Mouse (Mus musculus) forebrain, embryonic 10.5 days (tissue): ENCODE measurements at regions not wholly inside any gene's neighbourhood (a gene's known extent, or its start where the extent isn't known, plus 50 kb on each side); places are given as distances from the start of the nearest gene placed in this dataset.

ENCODE experiments used
- DNase-seq: peaks from one replicate; pipeline ENCODE4 v3.0.0-alpha.2; 2017; ENCODE audit warnings: low spot score; ENCODE audit errors: extremely low spot score
- H3K27ac ChIP-seq: fragments of 300-500 bp; sonication (generic); 2 replicates; pipeline ENCODE4 v1.5.1; 2016; ENCODE audit warnings: mild to moderate bottlenecking
- H3K27me3 ChIP-seq: fragments of 300-500 bp; sonication (generic); 2 replicates; pipeline ENCODE4 v1.6.1; 2016; ENCODE audit warnings: mild to moderate bottlenecking; ENCODE audit not compliant: poor library complexity, severe bottlenecking
- H3K36me3 ChIP-seq: fragments of 300-500 bp; sonication (generic); replicated peaks from 2 replicates; pipeline ENCODE4 v1.6.1; 2016; ENCODE audit warnings: mild to moderate bottlenecking, moderate library complexity
- H3K4me1 ChIP-seq: fragments of 300-500 bp; sonication (generic); 2 replicates; pipeline ENCODE4 v1.6.1; 2016
- H3K4me3 ChIP-seq: fragments of 300-500 bp; sonication (generic); 2 replicates; pipeline ENCODE4 v1.5.1; 2016; ENCODE audit warnings: mild to moderate bottlenecking, moderate library complexity
- H3K9me3 ChIP-seq: fragments of 300-500 bp; sonication (generic); 2 replicates; pipeline ENCODE4 v1.6.1; 2016; ENCODE audit warnings: mild to moderate bottlenecking, moderate library complexity
- WGBS: fragments of 180-500 bp; shearing (Covaris S2); methylation state at CpG from one replicate; pipeline ENCODE4 v1.1.7; 2016; 5-methylcytosine and 5-hydroxymethylcytosine counted together

DNA sequence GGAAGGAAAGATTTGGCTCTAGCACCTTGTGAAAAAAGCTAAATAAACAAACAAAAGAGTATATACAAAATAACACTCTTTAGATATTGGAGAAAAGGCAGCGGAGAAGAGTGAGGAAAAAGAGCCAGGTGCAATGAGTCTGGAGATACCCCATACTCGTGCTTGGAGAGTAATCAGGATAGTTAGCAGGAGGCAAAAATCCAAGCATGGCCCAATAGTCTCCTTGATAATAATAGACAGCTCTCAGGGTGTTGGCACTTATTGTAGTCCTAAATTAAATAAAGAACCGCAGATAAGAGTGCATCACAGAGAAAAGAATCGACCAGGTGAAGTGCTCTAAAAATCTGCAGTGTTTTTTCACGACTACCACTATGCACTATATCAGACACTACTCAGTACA, 1400.4 kb upstream of the Gm7489 start:
- DNase-seq, result no peak
- H3K27ac ChIP-seq, result no peak overlapping the region
- H3K4me1 ChIP-seq, result no peaks in the 10 kb centered on the region
- H3K4me3 ChIP-seq, result no peak overlapping the region
- WGBS, result 86% methylated on average over 5 of the region's 5 CpGs
- no peaks in the 10 kb centered on the region for H3K27me3 ChIP-seq
- no peaks in the 10 kb centered on the region for H3K9me3 ChIP-seq
- no peaks in the 10 kb centered on the region for H3K36me3 ChIP-seq

DNA sequence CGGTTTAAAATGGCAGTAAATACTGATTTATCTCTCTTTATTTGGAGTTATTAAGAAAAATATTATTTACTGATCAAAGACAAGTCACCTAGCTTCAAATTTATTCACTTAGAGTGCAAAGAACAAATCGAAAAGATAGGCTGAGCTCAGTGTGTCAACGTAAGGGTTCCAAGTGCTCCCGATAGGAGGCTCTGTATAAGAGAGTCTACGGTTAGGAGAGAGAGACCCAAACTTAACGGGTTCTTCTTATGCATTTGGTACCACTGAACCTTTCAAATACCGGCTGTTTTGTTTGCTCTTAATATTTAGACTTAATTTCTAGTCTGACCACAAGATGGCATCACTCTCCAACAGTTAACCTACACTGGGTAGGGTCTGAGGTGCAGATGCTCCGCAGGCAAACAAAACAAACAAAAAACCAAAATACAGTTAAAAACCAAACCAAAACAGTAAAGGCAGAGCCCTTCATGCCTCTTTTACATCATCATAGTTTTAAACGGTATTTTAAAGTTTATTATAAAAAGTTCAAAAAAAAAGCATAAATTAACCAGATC, 1379.4 kb upstream of the Gm7489 start:
- no peak for DNase-seq
- Histone ChIP-seq H3K4me3 (no peak overlapping the region), H3K9me3 (no peaks in the 10 kb centered on the region), H3K27ac (no peak overlapping the region), H3K27me3 (no peaks in the 10 kb centered on the region), H3K36me3 (no peaks in the 10 kb centered on the region), H3K4me1 (no peaks in the 10 kb centered on the region)
- 36% methylated on average over 9 of the region's 9 CpGs for WGBS

DNA sequence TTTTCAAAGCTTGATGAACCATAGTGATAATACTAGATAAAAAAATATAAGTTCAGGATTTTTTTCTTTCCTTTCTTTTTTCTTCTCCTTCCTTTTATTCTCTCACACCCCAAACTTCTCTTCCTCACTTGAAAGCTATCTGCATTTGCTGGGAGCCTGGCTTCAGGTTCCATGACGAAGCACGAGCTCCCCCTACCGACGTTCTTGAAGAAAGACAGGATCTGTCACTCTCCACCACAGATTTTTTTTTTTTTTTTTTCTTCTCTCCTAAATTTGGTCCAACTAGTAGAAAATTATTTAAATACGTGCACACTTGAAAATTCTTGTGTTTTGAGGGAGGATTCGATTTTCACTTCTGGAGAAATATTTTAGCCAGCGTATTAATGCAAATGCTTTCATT, 1377.8 kb upstream of the Gm7489 start:
- Histone ChIP-seq H3K36me3 (no peaks in the 10 kb centered on the region), H3K27me3 (no peaks in the 10 kb centered on the region), H3K27ac (no peak overlapping the region), H3K4me3 (no peak overlapping the region), H3K4me1 (no peaks in the 10 kb centered on the region), H3K9me3 (no peaks in the 10 kb centered on the region)
- 4% methylated on average over 7 of the region's 7 CpGs for WGBS
- DNase-seq, result peak; percentile 37

DNA sequence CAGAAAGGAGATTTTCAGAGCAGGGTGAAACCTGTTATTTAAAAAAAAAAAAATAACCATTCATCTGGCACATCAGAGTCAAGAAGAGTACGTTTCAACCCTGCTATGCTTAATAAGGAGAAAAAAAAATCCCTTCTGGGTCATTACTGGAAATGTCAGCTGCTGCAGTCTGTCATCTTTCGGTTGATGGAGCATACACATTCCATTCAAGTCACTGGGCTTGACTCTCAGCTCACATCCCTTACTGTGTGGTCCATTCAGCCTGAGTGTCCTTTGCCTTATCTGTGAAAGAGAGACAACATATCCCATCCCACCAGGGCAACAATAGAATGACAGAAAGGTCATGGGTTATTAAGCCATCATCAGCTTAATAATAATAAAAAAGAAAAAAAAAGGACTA, 1376.1 kb upstream of the Gm7489 start:
- Histone ChIP-seq H3K9me3 (no peaks in the 10 kb centered on the region), H3K4me1 (no peaks in the 10 kb centered on the region), H3K36me3 (no peaks in the 10 kb centered on the region), H3K4me3 (no peak overlapping the region), H3K27me3 (no peaks in the 10 kb centered on the region), H3K27ac (no peak overlapping the region)
- WGBS, result 86% methylated on average over 2 of the region's 2 CpGs
- no peak for DNase-seq

DNA sequence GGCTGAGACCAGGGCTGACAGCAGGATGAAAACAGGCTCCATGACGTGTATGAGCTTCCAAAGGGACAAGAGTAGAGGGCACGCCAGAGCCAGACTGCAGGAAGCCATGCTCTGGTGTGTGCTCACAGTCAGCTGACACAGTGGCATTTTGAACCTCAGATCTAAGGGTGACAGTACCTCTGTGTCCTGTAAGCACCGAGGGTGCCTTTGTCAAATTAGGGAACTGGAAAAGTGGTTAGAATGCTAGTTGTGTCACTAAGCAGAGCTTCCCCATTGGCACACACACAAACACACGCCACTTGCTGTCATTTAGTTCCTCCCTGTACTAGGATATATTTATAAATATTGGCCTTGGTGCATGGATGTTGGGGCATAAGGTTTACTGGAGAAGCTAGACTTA, 1374.6 kb upstream of the Gm7489 start:
- WGBS, result 85% methylated on average over 4 of the region's 4 CpGs

DNA sequence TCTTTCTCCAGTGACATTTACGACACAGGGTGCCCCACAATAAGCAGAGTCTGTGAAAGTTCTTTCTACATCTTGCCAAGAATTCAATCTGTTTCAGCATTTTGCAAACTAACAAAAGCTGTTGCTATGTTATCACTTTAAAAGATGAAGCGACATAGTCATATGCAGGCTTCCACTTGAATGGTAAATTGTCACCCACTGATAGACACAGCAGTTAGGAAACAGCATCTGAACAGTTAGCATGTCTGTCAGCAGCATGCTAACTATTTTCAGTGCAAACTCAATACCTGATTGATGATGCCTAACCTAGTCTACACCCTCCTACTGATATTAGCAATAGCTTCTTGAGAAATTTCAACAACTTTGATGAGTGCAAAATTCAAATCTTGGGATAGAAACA, 1348.1 kb upstream of the Gm7489 start:
- Histone ChIP-seq H3K9me3 (no peaks in the 10 kb centered on the region), H3K4me3 (no peak overlapping the region), H3K27ac (no peak overlapping the region), H3K4me1 (no peaks in the 10 kb centered on the region), H3K27me3 (no peaks in the 10 kb centered on the region), H3K36me3 (no peaks in the 10 kb centered on the region)
- 88% methylated on average over 2 of the region's 2 CpGs for WGBS
- DNase-seq, result no peak

More for the DNA sequence above, 1374.6 kb upstream of the Gm7489 start:
- H3K36me3 ChIP-seq, result no peaks in the 10 kb centered on the region
- no peaks in the 10 kb centered on the region for H3K9me3 ChIP-seq
- no peaks in the 10 kb centered on the region for H3K4me1 ChIP-seq
- H3K27ac ChIP-seq, result no peak overlapping the region
- DNase-seq, result no peak
- H3K27me3 ChIP-seq, result no peaks in the 10 kb centered on the region
- no peak overlapping the region for H3K4me3 ChIP-seq

DNA sequence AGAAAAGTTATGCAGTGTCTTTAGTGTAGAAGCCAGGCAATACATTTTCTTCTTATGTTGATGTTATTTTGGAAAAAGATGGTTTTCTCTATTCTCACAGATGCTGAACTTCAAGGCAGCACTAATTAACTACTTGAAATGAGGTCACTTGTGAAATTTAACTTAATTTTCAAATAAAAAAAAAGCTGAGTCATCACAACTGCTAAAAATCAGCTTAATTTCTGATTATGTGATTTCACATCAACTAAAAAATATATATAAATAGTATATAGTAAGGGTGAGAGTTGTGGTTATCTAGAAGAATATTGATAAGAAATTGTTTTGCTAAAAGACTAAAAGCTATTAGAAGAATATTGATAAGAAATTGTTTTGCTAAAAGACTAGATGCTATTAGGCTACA, 1326.0 kb upstream of the Gm7489 start:
- no peak for DNase-seq
- Histone ChIP-seq H3K4me3 (no peak overlapping the region), H3K36me3 (no peaks in the 10 kb centered on the region)

DNA sequence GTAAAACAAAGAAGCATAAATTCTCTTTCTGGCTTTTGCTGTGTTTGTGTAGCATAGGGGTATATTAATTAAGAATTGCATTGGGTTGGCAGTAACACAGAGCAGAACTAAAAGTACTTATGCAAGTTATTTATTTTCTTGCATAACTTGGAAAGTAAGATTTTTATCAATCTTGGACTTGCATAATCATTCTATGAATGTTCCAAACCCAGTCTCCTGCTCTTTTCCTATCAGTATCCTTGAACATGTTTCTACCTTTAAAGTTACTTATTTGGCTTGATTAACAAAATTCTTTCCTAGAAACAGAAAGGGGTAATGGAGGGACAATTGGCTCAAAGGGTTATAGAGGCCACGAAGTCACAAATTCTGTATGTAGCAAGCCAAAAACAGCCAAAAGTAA, 1320.6 kb upstream of the Gm7489 start:
- Histone ChIP-seq H3K4me3 (no peak overlapping the region), H3K27ac (no peak overlapping the region), H3K4me1 (no peaks in the 10 kb centered on the region), H3K36me3 (no peaks in the 10 kb centered on the region), H3K27me3 (no peaks in the 10 kb centered on the region), H3K9me3 (no peaks in the 10 kb centered on the region)
- no peak for DNase-seq
- WGBS, result 96% methylated on average over 1 of the region's 1 CpGs

More for the DNA sequence above, 1326.0 kb upstream of the Gm7489 start:
- H3K9me3 ChIP-seq, result no peaks in the 10 kb centered on the region
- H3K4me1 ChIP-seq, result no peaks in the 10 kb centered on the region
- no peaks in the 10 kb centered on the region for H3K27me3 ChIP-seq
- H3K27ac ChIP-seq, result no peak overlapping the region

DNA sequence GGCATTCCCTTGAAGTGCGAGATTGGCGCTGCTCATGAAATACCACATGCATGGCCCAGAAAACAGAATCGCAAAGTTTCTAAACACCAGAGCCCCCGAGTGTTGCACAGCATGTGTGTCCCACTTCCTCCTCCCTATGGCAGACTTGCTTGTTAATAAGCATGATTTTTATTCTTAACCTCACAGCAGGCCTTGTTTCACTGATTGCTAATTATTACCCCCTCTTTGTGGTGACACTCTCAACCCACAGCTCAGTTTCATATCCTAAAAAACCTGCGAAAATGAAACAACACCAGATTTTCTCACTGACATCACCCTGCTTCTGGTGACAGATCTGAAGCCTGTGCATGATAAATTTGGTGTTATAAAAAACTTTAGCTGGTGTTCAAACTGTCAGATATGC, 1319.3 kb upstream of the Gm7489 start:
- Histone ChIP-seq H3K27me3 (no peaks in the 10 kb centered on the region), H3K4me3 (no peak overlapping the region), H3K4me1 (no peaks in the 10 kb centered on the region), H3K27ac (no peak overlapping the region), H3K36me3 (no peaks in the 10 kb centered on the region), H3K9me3 (no peaks in the 10 kb centered on the region)
- DNase-seq, result no peak
- 84% methylated on average over 5 of the region's 5 CpGs for WGBS

DNA sequence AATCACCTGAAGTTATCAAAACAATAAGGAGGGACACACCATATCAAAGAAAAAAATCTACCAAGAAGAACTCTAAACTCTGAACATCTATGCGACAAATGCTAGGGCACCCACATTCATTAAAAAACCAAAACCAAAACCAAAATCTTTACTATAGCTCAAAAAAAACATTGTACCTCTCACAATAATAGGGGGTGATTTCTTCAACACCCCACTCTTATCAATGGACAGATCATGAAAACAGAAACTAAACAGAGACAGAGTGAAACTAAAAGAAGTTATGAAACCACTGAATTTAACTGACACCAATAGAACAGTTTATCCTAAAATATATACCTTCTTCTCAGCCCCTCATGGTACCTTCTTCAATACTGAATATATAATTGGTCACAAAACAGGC, 1314.5 kb upstream of the Gm7489 start:
- Histone ChIP-seq H3K27me3 (no peaks in the 10 kb centered on the region), H3K4me1 (no peaks in the 10 kb centered on the region), H3K27ac (no peak overlapping the region), H3K4me3 (no peak overlapping the region), H3K36me3 (no peaks in the 10 kb centered on the region), H3K9me3 (no peaks in the 10 kb centered on the region)
- no peak for DNase-seq
- WGBS, result 98% methylated on average over 1 of the region's 1 CpGs

DNA sequence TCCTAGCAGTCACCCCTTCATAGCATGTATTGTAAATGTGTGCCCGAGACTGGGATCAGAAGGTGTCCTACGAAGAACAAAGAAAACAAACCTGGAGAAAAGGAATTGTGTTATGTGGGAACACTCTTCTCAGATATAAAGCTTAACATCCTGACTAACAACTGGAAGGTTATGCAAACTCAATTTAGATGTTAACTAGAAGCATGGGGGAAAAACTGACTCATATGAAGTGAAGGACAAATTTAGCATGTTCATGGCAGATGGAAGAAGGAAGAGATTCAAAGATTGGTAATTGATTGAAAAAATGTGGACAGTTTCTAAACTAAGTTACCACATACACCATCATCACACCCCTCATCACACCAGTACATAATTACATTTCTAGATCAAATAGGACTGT, 1307.1 kb upstream of the Gm7489 start:
- WGBS, result 94% methylated on average over 2 of the region's 2 CpGs
- no peaks in the 10 kb centered on the region for H3K36me3 ChIP-seq
- no peaks in the 10 kb centered on the region for H3K27me3 ChIP-seq
- no peaks in the 10 kb centered on the region for H3K9me3 ChIP-seq
- DNase-seq, result no peak
- no peak overlapping the region for H3K4me3 ChIP-seq
- H3K27ac ChIP-seq, result no peak overlapping the region
- H3K4me1 ChIP-seq, result no peaks in the 10 kb centered on the region

DNA sequence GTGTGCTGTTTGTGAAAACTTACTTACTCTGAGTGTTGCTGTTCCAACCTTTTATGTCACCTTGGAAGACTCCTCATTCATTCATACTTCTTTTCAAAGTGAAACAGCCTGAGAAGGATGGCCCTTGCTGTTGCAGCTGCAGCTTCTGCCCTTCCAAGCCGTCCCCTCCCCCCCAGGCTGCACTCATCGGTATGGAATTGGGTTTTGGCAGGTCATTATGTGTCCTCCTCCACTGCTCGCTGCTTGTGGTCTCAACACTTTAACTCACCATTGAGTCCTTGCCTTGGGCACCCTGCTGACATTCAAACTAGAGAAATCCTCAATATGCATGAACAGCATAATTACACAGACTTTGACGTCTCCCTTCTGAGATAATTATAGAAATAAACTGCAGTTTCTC, 1295.3 kb upstream of the Gm7489 start:
- H3K4me3 ChIP-seq, result no peak overlapping the region

DNA sequence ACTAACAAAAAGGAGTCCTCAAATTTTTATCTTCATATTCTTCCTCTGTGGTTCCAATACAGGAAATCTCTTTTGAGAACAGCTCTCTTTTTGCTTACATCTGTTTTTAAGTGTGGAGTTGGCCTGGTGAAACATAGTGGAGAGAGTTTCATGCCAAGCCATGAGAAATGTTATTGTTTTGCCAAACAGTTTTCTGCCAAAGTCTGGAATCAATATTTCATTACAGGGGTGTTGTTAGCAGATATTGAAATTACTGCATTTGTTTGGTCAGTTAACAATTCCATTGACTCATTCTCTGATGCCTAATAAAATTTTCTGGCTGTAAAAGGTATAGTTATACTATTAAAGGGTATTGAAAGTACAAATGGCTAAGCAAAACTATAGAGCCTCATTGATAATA, 1285.2 kb upstream of the Gm7489 start:
- Histone ChIP-seq H3K4me1 (no peaks in the 10 kb centered on the region), H3K9me3 (no peaks in the 10 kb centered on the region), H3K36me3 (no peaks in the 10 kb centered on the region), H3K4me3 (no peak overlapping the region), H3K27ac (no peak overlapping the region), H3K27me3 (no peaks in the 10 kb centered on the region)
- DNase-seq, result no peak

More for the DNA sequence above, 1295.3 kb upstream of the Gm7489 start:
- no peaks in the 10 kb centered on the region for H3K27me3 ChIP-seq
- no peaks in the 10 kb centered on the region for H3K36me3 ChIP-seq
- WGBS, result 42% methylated on average over 4 of the region's 4 CpGs
- H3K4me1 ChIP-seq, result 0 out of 2 replicates have a peak, but pooled peaks cover 3% of the 10 kb centered on the region
- no peak overlapping the region for H3K27ac ChIP-seq
- H3K9me3 ChIP-seq, result no peaks in the 10 kb centered on the region
- no peak for DNase-seq

DNA sequence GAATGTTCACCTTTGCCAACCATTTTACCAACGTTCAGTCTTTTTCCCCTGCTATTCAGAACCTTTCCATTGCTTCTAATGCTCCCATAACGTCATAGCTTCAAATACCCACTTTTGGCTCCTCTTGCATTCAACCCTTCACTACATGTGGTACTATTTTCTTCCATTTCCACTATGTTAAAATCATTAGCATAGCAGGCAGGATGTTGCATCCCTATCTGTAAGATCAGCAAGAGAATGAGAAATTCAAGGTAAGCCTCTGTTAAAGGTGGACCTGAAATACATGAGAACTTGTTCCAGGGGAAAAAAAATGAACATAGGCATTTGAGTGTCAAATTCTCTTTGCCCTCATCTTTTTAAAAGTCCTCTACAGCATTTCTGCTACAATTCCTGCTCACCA, 1284.7 kb upstream of the Gm7489 start:
- no peak for DNase-seq
- no peaks in the 10 kb centered on the region for H3K9me3 ChIP-seq
- WGBS, result 77% methylated on average over 2 of the region's 2 CpGs
- no peaks in the 10 kb centered on the region for H3K27me3 ChIP-seq
- H3K27ac ChIP-seq, result no peak overlapping the region
- H3K4me3 ChIP-seq, result no peak overlapping the region
- no peaks in the 10 kb centered on the region for H3K4me1 ChIP-seq
- H3K36me3 ChIP-seq, result no peaks in the 10 kb centered on the region
